Mouse (Mus musculus) midbrain, embryonic 10.5 days (tissue): ENCODE results near the gene Pkd1l1. TPM values are rescaled to one million over a fixed set of nuclear protein-coding genes. Genes with fewer than 3 reads are reported as not detected.

ENCODE experiments used
- DNase-seq: peaks from one replicate; pipeline ENCODE4 v3.0.0-alpha.2; 2017; ENCODE audit warnings: low spot score
- H3K27ac ChIP-seq: fragments of 300-500 bp; sonication (generic); replicated peaks from 2 replicates; pipeline ENCODE4 v1.5.1; 2016; ENCODE audit warnings: mild to moderate bottlenecking
- H3K27me3 ChIP-seq: fragments of 300-500 bp; sonication (generic); 2 replicates; pipeline ENCODE4 v1.6.1; 2016; ENCODE audit warnings: low read depth, mild to moderate bottlenecking; ENCODE audit not compliant: poor library complexity, severe bottlenecking
- H3K36me3 ChIP-seq: fragments of 300-500 bp; sonication (generic); 2 replicates; pipeline ENCODE4 v1.6.1; 2016; ENCODE audit warnings: mild to moderate bottlenecking, moderate library complexity
- H3K4me1 ChIP-seq: fragments of 300-500 bp; sonication (generic); 2 replicates; pipeline ENCODE4 v1.6.1; 2016
- H3K4me3 ChIP-seq: fragments of 300-500 bp; sonication (generic); 2 replicates; pipeline ENCODE4 v1.5.1; 2016; ENCODE audit warnings: mild to moderate bottlenecking, moderate library complexity
- H3K9me3 ChIP-seq: fragments of 300-500 bp; sonication (generic); replicated peaks from 2 replicates; pipeline ENCODE4 v1.6.1; 2016; ENCODE audit warnings: mild to moderate bottlenecking
- WGBS: fragments of 180-500 bp; shearing (Covaris S2); methylation state at CpG from one replicate; pipeline ENCODE4 v1.1.7; 2016; 5-methylcytosine and 5-hydroxymethylcytosine counted together
- polyA plus RNA-seq: library from polyadenylated mRNA; unstranded; fragments of >200 nt; fragmentation: Nextera tagmentation; extraction: Ambion mirVana; gene quantifications from 2 replicates; pipeline ENCODE4 v1.2.1, GENCODE M21; 2016

Pkd1l1 gene
- polyA plus RNA-seq, 1 experiment from 2014 or later, result 0.05 TPM

GRCm38 (mm10) chr11:8804178-8804577, 168.9 kb downstream of the Pkd1l1 start:
- DNase-seq, result no peak
- Histone ChIP-seq H3K36me3 (no peaks in the 10 kb centered on the region), H3K9me3 (no peaks in the 10 kb centered on the region), H3K4me3 (no peak overlapping the region), H3K27me3 (no peaks in the 10 kb centered on the region), H3K27ac (no peak overlapping the region), H3K4me1 (no peaks in the 10 kb centered on the region)
- WGBS, result 90% methylated on average over 3 of the region's 3 CpGs

- 73% methylated on average over 5 of the region's 5 CpGs for WGBS
- Histone ChIP-seq H3K4me1 (no peaks in the 10 kb centered on the region), H3K36me3 (no peaks in the 10 kb centered on the region), H3K4me3 (no peak overlapping the region), H3K9me3 (no peaks in the 10 kb centered on the region), H3K27me3 (no peaks in the 10 kb centered on the region), H3K27ac (no peak overlapping the region)
- no peak for DNase-seq
Observed at GRCm38 (mm10) chr11:8797486-8797885, 175.6 kb downstream of the Pkd1l1 start.

- no peak overlapping the region for H3K27ac ChIP-seq
- no peaks in the 10 kb centered on the region for H3K4me1 ChIP-seq
- no peak overlapping the region for H3K4me3 ChIP-seq
- no peak for DNase-seq
- H3K9me3 ChIP-seq, result no peaks in the 10 kb centered on the region
- 88% methylated on average over 3 of the region's 3 CpGs for WGBS
- no peaks in the 10 kb centered on the region for H3K36me3 ChIP-seq
- no peaks in the 10 kb centered on the region for H3K27me3 ChIP-seq
Observed at GRCm38 (mm10) chr11:8795031-8795430, 178.0 kb downstream of the Pkd1l1 start.

- no peaks in the 10 kb centered on the region for H3K4me1 ChIP-seq
- WGBS, result 89% methylated on average over 2 of the region's 2 CpGs
- no peak for DNase-seq
- H3K4me3 ChIP-seq, result no peak overlapping the region
- no peaks in the 10 kb centered on the region for H3K9me3 ChIP-seq
- no peak overlapping the region for H3K27ac ChIP-seq
- no peaks in the 10 kb centered on the region for H3K36me3 ChIP-seq
- no peaks in the 10 kb centered on the region for H3K27me3 ChIP-seq
Observed at GRCm38 (mm10) chr11:8792146-8792545, 180.9 kb downstream of the Pkd1l1 start.

DNA sequence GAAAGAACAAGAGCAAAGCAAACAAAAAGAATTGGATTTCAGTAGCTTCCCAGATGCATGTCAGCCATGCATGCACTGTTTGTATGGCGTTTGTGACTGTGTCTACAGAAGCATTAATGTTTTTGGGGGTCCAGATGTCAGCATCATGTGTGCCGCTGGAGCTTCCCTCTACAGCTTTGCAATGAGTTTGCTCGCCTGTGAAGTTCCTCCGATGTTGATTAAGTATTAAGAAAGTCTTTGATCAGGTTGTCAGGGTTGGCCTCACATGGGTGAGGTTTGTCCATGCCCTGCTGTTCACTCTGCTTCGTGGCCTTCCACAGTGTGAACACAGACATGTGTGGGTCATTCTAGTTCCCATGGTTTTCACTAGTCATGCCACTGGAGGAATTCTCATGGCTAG, 183.9 kb downstream of the Pkd1l1 start:
- H3K4me1 ChIP-seq, result no peaks in the 10 kb centered on the region
- no peak overlapping the region for H3K27ac ChIP-seq
- no peaks in the 10 kb centered on the region for H3K27me3 ChIP-seq
- no peaks in the 10 kb centered on the region for H3K9me3 ChIP-seq
- H3K36me3 ChIP-seq, result no peaks in the 10 kb centered on the region
- H3K4me3 ChIP-seq, result no peak overlapping the region
- WGBS, result 75% methylated on average over 5 of the region's 5 CpGs
- DNase-seq, result no peak

DNA sequence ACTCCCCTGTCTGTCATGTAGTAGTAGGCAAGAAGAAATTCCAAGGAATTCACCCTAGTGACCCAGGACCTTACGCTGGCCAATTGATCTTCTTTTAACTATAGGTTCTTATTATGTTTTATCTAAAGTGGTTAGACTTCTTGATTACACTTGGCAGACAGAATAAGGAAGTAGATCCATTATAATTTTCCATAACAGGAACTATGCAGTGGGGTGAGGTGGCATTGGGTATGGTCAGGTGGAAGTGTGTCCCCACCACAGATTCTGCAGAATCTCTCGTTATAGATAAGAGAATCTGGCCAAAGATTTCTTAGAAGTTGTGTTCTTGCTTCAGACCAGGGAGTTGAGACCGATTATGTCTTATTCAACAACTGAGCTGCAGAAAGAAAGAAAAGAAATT, 185.5 kb downstream of the Pkd1l1 start:
- Histone ChIP-seq H3K27me3 (no peaks in the 10 kb centered on the region), H3K9me3 (no peaks in the 10 kb centered on the region)
- 88% methylated on average over 3 of the region's 3 CpGs for WGBS

GRCm38 (mm10) chr11:8784413-8784812, 188.7 kb downstream of the Pkd1l1 start:
- DNase-seq, result no peak
- Histone ChIP-seq H3K9me3 (no peaks in the 10 kb centered on the region), H3K27me3 (no peaks in the 10 kb centered on the region), H3K27ac (no peak overlapping the region), H3K4me3 (no peak overlapping the region), H3K4me1 (0 out of 2 replicates have a peak, but pooled peaks cover 7% of the 10 kb centered on the region), H3K36me3 (no peaks in the 10 kb centered on the region)
- 88% methylated on average over 4 of the region's 4 CpGs for WGBS

More for the DNA sequence above, 185.5 kb downstream of the Pkd1l1 start:
- no peaks in the 10 kb centered on the region for H3K36me3 ChIP-seq
- no peak overlapping the region for H3K27ac ChIP-seq
- DNase-seq, result no peak
- H3K4me3 ChIP-seq, result no peak overlapping the region
- no peaks in the 10 kb centered on the region for H3K4me1 ChIP-seq

DNA sequence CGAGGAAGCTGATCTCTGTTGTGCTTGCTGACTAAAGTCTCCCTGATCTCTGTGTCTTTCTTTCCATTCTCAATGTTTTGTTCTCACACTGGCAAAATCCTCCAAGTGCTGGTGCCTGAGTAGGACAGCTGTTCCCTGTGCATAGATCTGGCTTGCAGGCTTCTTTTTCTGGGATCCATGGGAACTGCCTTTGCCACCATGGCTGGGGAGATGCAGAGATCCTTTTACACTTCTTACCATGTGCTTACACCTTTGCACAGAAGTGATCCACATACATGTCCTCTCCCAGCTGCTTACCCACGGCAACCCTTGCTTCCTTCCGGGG, 191.0 kb downstream of the Pkd1l1 start:
- no peak for DNase-seq
- H3K27me3 ChIP-seq, result no peaks in the 10 kb centered on the region
- H3K27ac ChIP-seq, result no peak overlapping the region
- WGBS, result 83% methylated on average over 3 of the region's 3 CpGs
- no peak overlapping the region for H3K4me3 ChIP-seq
- no peaks in the 10 kb centered on the region for H3K36me3 ChIP-seq
- H3K9me3 ChIP-seq, result no peaks in the 10 kb centered on the region
- 0 out of 2 replicates have a peak, but pooled peaks cover 7% of the 10 kb centered on the region for H3K4me1 ChIP-seq

DNA sequence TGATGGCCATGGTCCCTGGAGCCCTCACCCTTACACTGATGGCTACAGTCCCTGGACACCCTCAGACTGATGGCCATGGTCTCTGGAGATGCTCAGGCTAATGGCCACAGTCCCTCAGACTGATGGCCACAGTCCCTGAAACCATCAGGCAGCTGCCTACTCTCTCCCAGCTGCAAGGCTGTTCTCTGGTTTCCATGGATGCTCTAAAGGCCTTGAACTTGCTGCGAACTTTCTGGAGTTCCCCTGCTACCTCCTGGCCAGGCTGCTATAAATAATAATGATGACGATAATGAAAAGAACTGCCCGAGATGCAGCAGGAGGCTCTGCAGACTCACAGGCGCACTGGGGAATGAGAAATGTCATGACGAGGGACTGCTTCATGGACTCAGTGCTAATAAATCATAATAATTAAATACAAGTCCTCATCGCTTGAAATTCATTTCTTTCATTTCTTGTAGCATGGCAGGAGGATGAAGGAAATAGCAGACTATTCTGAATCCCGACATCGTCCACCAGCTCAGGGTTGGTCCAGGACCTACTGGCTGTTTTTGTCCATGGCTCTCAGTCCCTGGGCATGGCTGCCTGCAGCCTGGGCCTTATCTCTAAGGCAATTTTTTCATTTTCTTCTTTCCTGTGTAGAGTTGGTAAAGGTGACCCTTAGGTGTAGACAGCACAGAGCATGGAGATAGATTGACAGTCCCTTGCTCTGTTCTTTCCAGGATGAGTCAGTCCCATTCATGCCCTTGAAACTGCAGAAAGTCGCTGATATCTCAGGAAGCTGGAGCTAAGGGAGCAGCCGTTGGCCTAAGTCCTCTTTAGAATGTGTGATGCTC, 191.5 kb downstream of the Pkd1l1 start:
- 89% methylated on average over 10 of the region's 10 CpGs for WGBS
- H3K4me3 ChIP-seq, result no peak overlapping the region
- H3K36me3 ChIP-seq, result no peaks in the 10 kb centered on the region
- H3K4me1 ChIP-seq, result 0 out of 2 replicates have a peak, but pooled peaks cover 7% of the 10 kb centered on the region
- DNase-seq, result no peak
- no peaks in the 10 kb centered on the region for H3K9me3 ChIP-seq
- no peaks in the 10 kb centered on the region for H3K27me3 ChIP-seq
- H3K27ac ChIP-seq, result no peak overlapping the region

- 89% methylated on average over 3 of the region's 3 CpGs for WGBS
- no peaks in the 10 kb centered on the region for H3K27me3 ChIP-seq
- H3K27ac ChIP-seq, result no peak overlapping the region
- H3K4me1 ChIP-seq, result 0 out of 2 replicates have a peak, but pooled peaks cover 7% of the 10 kb centered on the region
- DNase-seq, result no peak
- H3K4me3 ChIP-seq, result no peak overlapping the region
- no peaks in the 10 kb centered on the region for H3K36me3 ChIP-seq
- no peaks in the 10 kb centered on the region for H3K9me3 ChIP-seq
Observed at GRCm38 (mm10) chr11:8779427-8779826, 193.6 kb downstream of the Pkd1l1 start.

Other genes with a start within 250 kb of the Pkd1l1 start
- 21.5 and 23.2 TPM in 2 replicates for gene Hus1, start 37.9 kb upstream of the Pkd1l1 start, polyA plus RNA-seq
- gene Gm11992, start 75.3 kb upstream of the Pkd1l1 start, polyA plus RNA-seq, result 0.64 and 0.78 TPM in 2 replicates
- gene Sun3, start 75.7 kb upstream of the Pkd1l1 start, polyA plus RNA-seq, result 0.15 TPM in 1 of 2 replicates, not detected in the other
- 10.6 and 12.1 TPM in 2 replicates for gene Upp1, start 144.8 kb upstream of the Pkd1l1 start, polyA plus RNA-seq
- 0.01 TPM in 1 of 2 replicates, not detected in the other for gene Abca13, start 218.7 kb upstream of the Pkd1l1 start, polyA plus RNA-seq